Mouse (Mus musculus) mesoderm, embryonic 11.5 days (tissue): ENCODE results near the gene H2-Q2.
A peak's percentile ranks its signal among the peaks of the same experiment; 100 is the strongest.
"Not testable (repeated sequence)": the region's sequence is repeated elsewhere in the genome, so short reads cannot be mapped to it uniquely, and the experiment has no call there.

Source experiments
- DNase-seq: peaks from one replicate; pipeline ENCODE4 v3.0.0-alpha.2; 2012; ENCODE audit warnings: low read depth, low spot score

The H2-Q2 gene

GRCm38 (mm10) chr17:35342071-35342671, at the start of gene H2-Q2:
TSS of gene H2-Q2 (plus strand) at chr17:35342242.
- DNase-seq: no peak

- DNase-seq: peak; percentile 71
Measured at GRCm38 (mm10) chr17:35295796-35296195, 46.2 kb upstream of the H2-Q2 start.

GRCm38 (mm10) chr17:35300261-35300945, 41.6 kb upstream of the H2-Q2 start:
- not testable (repeated sequence) for DNase-seq

- DNase-seq: peak; percentile 88
Measured at GRCm38 (mm10) chr17:35301645-35302258, 40.3 kb upstream of the H2-Q2 start.

- no peak for DNase-seq
Measured at GRCm38 (mm10) chr17:35303271-35303670, 38.8 kb upstream of the H2-Q2 start.

GRCm38 (mm10) chr17:35303756-35304350, 38.2 kb upstream of the H2-Q2 start:
- no peak for DNase-seq

GRCm38 (mm10) chr17:35304478-35304877, 37.6 kb upstream of the H2-Q2 start:
- DNase-seq: no peak

GRCm38 (mm10) chr17:35304921-35305320, 37.1 kb upstream of the H2-Q2 start:
- not testable (repeated sequence) for DNase-seq

DNA sequence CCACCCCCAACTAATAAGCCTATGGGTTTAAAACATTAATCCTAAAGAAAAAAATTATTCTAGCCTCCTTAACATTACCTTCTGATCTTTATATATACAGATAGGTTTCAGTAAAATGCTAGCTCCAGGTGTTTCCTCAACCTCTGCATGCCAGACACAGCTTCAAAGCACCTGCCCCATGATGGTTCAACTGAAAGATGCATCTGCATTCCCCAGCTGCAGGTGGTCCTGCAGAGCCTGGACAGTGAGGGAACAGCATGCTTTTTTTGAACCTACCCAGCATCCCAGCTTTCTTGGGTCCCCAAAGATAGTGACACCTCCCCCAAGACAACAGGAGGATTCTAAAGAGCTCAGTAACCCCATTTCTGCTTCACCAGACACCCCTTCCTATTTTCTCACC, 23.4 kb upstream of the H2-Q2 start:
- DNase-seq: no peak

DNA sequence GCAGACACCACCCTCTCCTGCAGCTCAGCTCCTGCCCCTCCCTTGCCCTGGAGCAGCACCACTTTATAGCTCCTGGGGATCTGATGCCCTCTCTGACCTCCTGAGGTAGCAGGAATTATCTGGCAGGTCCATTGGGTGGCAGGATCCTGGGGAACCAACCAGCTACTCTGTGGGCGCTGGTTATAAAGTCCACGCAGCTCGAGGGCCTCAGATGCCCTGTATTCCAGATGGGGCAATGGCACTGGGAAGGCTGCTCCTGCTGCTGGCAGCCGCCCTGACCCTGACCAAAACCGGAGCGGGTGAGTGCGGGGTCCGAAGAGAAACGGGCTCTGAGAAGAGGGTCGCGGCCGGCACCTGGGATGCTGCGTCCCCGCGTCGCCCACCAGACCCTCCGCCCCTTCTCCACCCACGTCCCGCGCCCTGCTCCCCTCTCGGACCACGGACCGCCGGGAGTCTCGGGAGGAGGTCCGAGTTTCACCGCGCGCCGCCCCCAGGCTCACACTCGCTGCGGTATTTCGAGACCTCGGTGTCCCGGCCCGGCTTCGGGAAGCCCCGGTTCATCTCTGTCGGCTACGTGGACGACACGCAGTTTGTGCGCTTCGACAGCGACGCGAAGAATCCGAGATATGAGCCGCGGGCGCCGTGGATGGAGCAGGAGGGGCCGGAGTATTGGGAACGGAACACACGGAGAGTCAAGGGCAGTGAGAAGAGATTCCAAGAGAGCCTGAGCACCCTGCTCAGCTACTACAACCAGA, 21.5 kb upstream of the H2-Q2 start, which contains the start of gene H2-Q1:
TSS of gene H2-Q1 (plus strand) at position 79 of the 755 bp plus-strand sequence.
- DNase-seq: peak; percentile 22

DNA sequence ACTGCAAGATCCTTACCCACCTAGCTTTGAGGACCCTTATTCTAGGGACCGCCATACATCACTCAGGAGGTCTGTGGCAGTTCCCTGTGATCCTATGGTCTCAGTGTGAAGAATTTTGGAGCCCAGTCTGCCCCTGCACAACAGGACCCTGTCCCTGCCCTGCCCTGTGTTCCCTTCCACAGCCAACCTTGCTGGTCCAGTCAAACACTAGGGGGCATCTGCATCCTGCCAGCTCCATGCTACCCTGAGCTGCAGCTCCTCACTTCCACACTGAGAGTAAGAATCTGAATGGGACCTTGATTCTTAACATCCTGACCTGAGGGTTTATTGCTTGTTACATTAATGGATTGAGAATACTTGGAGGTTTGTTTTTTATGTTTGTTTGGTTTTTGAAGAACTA, 16.9 kb upstream of the H2-Q2 start:
- DNase-seq: not testable (repeated sequence)

DNA sequence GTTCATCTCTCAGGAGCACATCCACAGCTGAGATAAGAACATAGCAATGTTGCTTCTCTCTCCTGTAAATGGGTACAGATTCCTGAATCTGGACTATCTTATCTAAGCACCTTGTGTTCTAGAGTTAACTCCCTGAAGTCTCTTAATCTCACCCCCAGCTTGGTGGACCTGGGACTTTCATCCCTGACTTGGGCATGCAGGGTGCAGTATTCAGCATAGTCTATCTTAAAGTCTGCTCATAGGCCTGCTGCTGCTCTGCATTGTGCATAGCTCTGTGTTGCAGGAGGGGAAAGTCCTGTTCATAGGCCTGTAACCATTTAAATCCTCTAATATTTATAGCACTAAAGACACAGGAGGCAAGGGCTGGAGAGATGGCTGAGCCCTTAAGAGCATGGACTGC, 16.0 kb upstream of the H2-Q2 start:
- not testable (repeated sequence) for DNase-seq

- DNase-seq: not testable (repeated sequence)
Measured at GRCm38 (mm10) chr17:35329714-35330113, 12.3 kb upstream of the H2-Q2 start.

GRCm38 (mm10) chr17:35331546-35331945, 10.5 kb upstream of the H2-Q2 start:
- DNase-seq: not testable (repeated sequence)

DNA sequence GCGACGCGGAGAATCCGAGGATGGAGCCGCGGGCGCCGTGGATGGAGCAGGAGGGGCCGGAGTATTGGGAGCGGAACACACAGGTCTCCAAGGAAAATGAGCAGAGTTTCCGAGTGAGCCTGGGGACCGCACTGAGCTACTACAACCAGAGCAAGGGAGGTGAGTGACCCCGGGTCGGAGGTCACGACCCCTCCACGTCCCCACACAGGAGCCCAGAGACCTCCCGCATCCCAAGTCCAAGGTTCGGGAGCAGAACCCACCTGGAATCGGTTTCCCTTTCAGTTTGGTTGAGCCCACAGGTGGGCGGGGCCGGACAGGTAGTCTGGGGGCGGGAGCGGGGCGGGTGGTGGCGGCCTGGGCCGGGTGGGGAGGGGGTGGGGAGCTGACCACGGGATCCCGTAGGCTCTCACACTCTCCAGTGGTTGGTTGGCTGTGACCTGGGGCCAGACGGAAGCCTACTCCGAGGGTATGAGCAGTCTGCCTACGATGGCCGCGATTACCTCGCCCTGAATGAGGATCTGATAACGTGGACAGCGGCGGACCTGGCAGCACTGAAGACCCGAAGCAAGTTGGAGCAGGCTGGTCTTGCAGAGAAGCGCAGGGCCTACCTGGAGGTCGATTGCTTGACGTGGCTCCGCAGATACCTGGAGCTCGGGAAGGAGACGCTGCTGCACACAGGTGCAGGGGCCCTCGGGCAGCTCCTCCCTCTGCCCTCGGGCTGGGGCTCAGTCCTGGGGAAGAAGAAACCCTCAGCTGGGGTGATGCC, 852 bp downstream of the H2-Q2 start:
- peak; percentile 18 for DNase-seq

- not testable (repeated sequence) for DNase-seq
Measured at GRCm38 (mm10) chr17:35347659-35348058, 5.6 kb downstream of the H2-Q2 start.

GRCm38 (mm10) chr17:35353275-35353674, 11.2 kb downstream of the H2-Q2 start:
- DNase-seq: not testable (repeated sequence)

DNA sequence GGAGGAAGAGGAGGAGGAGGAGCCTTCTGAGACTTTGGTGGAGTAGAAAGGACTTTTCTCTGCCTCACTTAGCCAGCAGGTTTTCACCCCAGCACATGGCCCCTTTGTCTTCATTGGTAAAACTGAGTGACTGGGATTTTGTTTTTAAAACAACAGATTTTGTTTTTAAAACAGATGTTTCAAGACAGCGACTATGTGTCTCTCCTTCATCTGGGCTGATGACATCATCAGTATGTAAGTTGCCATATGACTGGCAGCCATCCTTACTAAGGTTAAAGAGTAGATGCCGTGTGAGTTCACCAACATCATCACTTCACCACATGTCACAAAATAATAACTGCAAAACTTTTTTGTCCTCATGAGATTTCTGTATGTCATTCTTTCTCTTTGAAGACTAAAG, 12.0 kb downstream of the H2-Q2 start:
- no peak for DNase-seq

DNA sequence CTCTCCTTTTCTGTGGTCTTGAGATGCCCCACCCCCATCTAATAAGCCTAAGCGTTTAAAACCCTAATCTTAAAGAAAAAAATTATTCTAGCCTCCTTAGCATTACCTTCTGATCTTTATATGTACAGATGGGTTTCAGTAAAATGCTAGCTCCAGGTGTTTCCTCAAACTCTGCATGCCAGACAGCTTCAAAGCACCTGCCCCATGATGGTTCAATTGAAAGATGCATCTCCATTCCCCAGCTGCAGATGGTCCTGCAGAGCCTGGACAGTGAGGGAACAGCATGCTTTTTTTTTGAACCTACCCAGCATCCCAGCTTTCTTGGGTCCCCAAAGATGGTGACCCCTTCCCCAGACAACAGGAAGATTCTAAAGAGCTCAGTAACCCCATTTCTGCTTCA, 15.0 kb downstream of the H2-Q2 start:
- no peak for DNase-seq

DNA sequence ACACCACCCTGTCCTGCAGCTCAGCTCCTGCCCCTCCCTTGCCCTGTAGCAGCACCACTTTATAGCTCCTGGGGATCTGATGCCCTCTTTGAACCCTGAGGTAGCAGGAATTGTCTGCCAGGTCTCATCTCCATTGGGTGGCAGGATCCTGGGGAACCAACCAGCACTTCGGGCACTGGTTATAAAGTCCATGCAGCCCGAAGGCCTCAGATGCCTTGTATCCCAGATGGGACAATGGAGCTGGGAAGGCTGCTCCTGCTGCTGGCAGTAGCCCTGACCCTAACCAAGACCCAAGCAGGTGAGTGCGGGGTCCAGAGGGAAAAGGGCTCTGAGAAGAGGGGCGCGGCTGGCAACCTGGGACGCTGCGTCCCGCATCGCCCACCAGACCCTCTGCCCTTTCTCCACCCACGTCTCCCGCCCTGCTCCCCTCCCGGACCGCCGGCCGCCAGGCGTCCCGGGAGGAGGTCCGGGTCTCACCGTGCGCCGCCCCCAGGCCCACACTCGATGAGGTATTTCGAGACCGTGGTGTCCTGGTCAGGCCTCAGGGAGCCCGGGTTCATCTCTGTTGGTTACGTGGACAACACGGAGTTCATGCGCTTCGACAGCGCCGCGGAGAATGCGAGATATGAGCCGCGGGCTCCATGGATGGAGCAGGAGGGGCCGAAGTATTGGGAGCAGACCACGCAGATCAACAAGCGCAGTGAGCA, 16.9 kb downstream of the H2-Q2 start:
- DNase-seq: no peak
